In the genomic region with DNA sequence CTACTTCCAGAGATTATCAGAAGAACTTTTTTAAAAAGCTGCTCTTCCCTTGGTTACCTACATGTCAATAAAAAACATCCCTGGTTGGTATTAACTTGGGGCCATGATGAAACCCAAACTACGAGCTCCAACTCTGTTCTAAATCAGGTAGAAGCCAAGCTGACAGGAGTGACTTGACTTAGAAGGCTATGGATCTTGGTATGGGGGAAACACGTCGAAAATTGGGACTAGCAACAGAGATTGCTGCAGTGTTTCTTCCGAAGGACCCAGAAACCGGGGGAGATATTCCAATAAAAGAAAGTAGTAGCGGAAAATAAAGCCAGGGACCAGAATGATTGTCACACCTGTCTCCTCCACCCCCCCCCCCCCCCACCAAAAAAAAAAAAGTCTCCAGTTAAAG, we compare ENCODE assay signal across 8 mouse cellular contexts. TPM values are rescaled to one million over a fixed set of nuclear protein-coding genes. Genes with fewer than 3 reads are reported as not detected.
DNase-seq lines count a peak whose midpoint lies in the region; ATAC-seq lines count a peak whose summit lies in the region.

No protein-coding gene starts in this region.

- peak overlapping the region; percentile 23 for H3K4me3 ChIP-seq in neural tube, embryonic 11.5 days (ENCODE audit: low read depth, low read length)
- peak overlapping the region; percentile 39 for H3K4me3 ChIP-seq in forebrain, embryonic 14.5 days (ENCODE audit: low read depth, low read length)
- peak overlapping the region; percentile 43 for H3K4me3 ChIP-seq in limb, embryonic 15.5 days
- peak overlapping the region; percentile 42 for H3K4me3 ChIP-seq in stomach, embryonic 14.5 days (ENCODE audit: low read depth, low read length)

- no peak for ATAC-seq in neural tube, embryonic 11.5 days (ENCODE audit: insufficient read depth, low FRiP score, low TSS enrichment)
- ATAC-seq in forebrain, embryonic 14.5 days = no peak
- no peak for ATAC-seq in limb, embryonic 15.5 days (ENCODE audit: insufficient number of reproducible peaks, low FRiP score, low TSS enrichment, low read depth)
- no peak for ATAC-seq in stomach, embryonic 14.5 days (ENCODE audit: insufficient number of reproducible peaks, insufficient read depth, low FRiP score, low read depth)

- H3K36me3 ChIP-seq in neural tube, embryonic 11.5 days (ENCODE audit: control insufficient read depth, insufficient read depth, low read length) = no peaks in the 10 kb centered on the region
- peaks cover 8% of the 10 kb centered on the region for H3K36me3 ChIP-seq in forebrain, embryonic 14.5 days (ENCODE audit: control insufficient read depth, insufficient read depth, low read length)
- H3K36me3 ChIP-seq in limb, embryonic 15.5 days = peaks cover 7% of the 10 kb centered on the region; the same call in 1 of the 2 replicates
- peaks cover 7% of the 10 kb centered on the region; the same call in 1 of the 2 replicates for H3K36me3 ChIP-seq in stomach, embryonic 14.5 days (ENCODE audit: control insufficient read depth, insufficient read depth, low read length)

- H3K27ac ChIP-seq in neural tube, embryonic 11.5 days (ENCODE audit: low read depth, low read length) = no peak overlapping the region
- H3K27ac ChIP-seq in forebrain, embryonic 14.5 days (ENCODE audit: low read depth, low read length) = no peak overlapping the region
- no peak overlapping the region for H3K27ac ChIP-seq in limb, embryonic 15.5 days
- no peak overlapping the region for H3K27ac ChIP-seq in stomach, embryonic 14.5 days (ENCODE audit: low read length)

- intact Hi-C loops in left cerebral cortex, postnatal 4 days (cut with DNase I) = no loop called here

- H3K9ac ChIP-seq in neural tube, embryonic 11.5 days (ENCODE audit: low read length) = no peak overlapping the region
- no peak overlapping the region for H3K9ac ChIP-seq in forebrain, embryonic 14.5 days (ENCODE audit: low read length)
- H3K9ac ChIP-seq in limb, embryonic 15.5 days = no peak overlapping the region
- no peak overlapping the region for H3K9ac ChIP-seq in stomach, embryonic 14.5 days (replicated peaks; ENCODE audit: low read depth, low read length)

- H3K9me3 ChIP-seq in neural tube, embryonic 11.5 days (ENCODE audit: control insufficient read depth, low read length) = no peaks in the 10 kb centered on the region
- no peaks in the 10 kb centered on the region for H3K9me3 ChIP-seq in forebrain, embryonic 14.5 days (replicated peaks; ENCODE audit: control insufficient read depth, low read length)
- H3K9me3 ChIP-seq in limb, embryonic 15.5 days = no peaks in the 10 kb centered on the region
- no peaks in the 10 kb centered on the region for H3K9me3 ChIP-seq in stomach, embryonic 14.5 days (ENCODE audit: control insufficient read depth, low read depth, low read length)

- H3K4me2 ChIP-seq in neural tube, embryonic 11.5 days (ENCODE audit: low read depth) = no peak overlapping the region
- peak overlapping the region; percentile 67 for H3K4me2 ChIP-seq in forebrain, embryonic 14.5 days (ENCODE audit: low read length)
- H3K4me2 ChIP-seq in limb, embryonic 15.5 days = peak overlapping the region; percentile 91
- peak overlapping the region; percentile 80 for H3K4me2 ChIP-seq in stomach, embryonic 14.5 days (replicated peaks; ENCODE audit: low read depth, low read length)

- WGBS in neural tube, embryonic 11.5 days = 5% methylated on average over 6 of the region's 6 CpGs
- 2% methylated on average over 6 of the region's 6 CpGs for WGBS in forebrain, embryonic 14.5 days
- 5% methylated on average over 6 of the region's 6 CpGs for WGBS in limb, embryonic 15.5 days
- 9% methylated on average over 6 of the region's 6 CpGs for WGBS in stomach, embryonic 14.5 days

- H3K4me1 ChIP-seq in neural tube, embryonic 11.5 days (ENCODE audit: control insufficient read depth, insufficient read depth, low read length) = 0 out of 2 replicates have a peak, but pooled peaks cover 2% of the 10 kb centered on the region
- peaks cover 7% of the 10 kb centered on the region for H3K4me1 ChIP-seq in forebrain, embryonic 14.5 days (ENCODE audit: control insufficient read depth, insufficient read depth, low read length)
- H3K4me1 ChIP-seq in limb, embryonic 15.5 days = peaks cover 21% of the 10 kb centered on the region
- H3K4me1 ChIP-seq in stomach, embryonic 14.5 days (ENCODE audit: control insufficient read depth, insufficient read depth, low read length) = peaks cover 19% of the 10 kb centered on the region; the same call in 1 of the 2 replicates

- DNase-seq in neural tube, embryonic 11.5 days (ENCODE audit: low spot score) = no peak
- no peak for DNase-seq in neural tube, embryonic 10.5 days (ENCODE audit: extremely low spot score, low spot score)
- DNase-seq in forebrain, embryonic 14.5 days (ENCODE audit: low spot score) = no peak
- DNase-seq in left cerebral cortex, postnatal 4 days = no peak
- no peak for DNase-seq in right cerebral cortex, postnatal 4 days
- no peak for DNase-seq in Muller cell, postnatal 12 days (ENCODE audit: inconsistent ontology term)

- peaks cover 75% of the 10 kb centered on the region for H3K27me3 ChIP-seq in neural tube, embryonic 11.5 days (ENCODE audit: control insufficient read depth, insufficient read depth, low read length)
- H3K27me3 ChIP-seq in forebrain, embryonic 14.5 days (replicated peaks; ENCODE audit: control insufficient read depth, insufficient read depth, low read length) = peaks cover 64% of the 10 kb centered on the region
- peaks cover 67% of the 10 kb centered on the region for H3K27me3 ChIP-seq in limb, embryonic 15.5 days
- H3K27me3 ChIP-seq in stomach, embryonic 14.5 days (ENCODE audit: control insufficient read depth, insufficient read depth, low read length) = peaks cover 21% of the 10 kb centered on the region

RNA-seq across cellular contexts. Expression of gene Spag6, which starts 5.5 kb away (rescaled TPM):
- 0.21 and 0.37 TPM in 2 replicates for polyA plus RNA-seq in neural tube, embryonic 11.5 days (2014; fragmentation: Nextera tagmentation; extraction: Ambion mirVana)
- polyA plus RNA-seq in forebrain, embryonic 14.5 days (2014; fragmentation: Nextera tagmentation; extraction: Ambion mirVana) = 0.09 and 0.18 TPM in 2 replicates
- polyA plus RNA-seq in limb, embryonic 15.5 days (2015; fragmentation: Nextera tagmentation; extraction: Ambion mirVana) = 0.20 and 0.31 TPM in 2 replicates
- 0.29 and 0.53 TPM in 2 replicates for polyA plus RNA-seq in stomach, embryonic 14.5 days (2014; fragmentation: Nextera tagmentation; extraction: Ambion mirVana)
- under 1 TPM; 0.22 to 0.64 TPM for total RNA-seq in left cerebral cortex, postnatal 4 days (2021)

RNA-seq across cellular contexts. Expression of gene Bmi1, which starts 11.5 kb away (rescaled TPM):
- 37.5 and 43.8 TPM in 2 replicates for polyA plus RNA-seq in neural tube, embryonic 11.5 days (2014; fragmentation: Nextera tagmentation; extraction: Ambion mirVana)
- polyA plus RNA-seq in forebrain, embryonic 14.5 days (2014; fragmentation: Nextera tagmentation; extraction: Ambion mirVana) = 45.8 and 48.9 TPM in 2 replicates
- polyA plus RNA-seq in limb, embryonic 15.5 days (2015; fragmentation: Nextera tagmentation; extraction: Ambion mirVana) = 16.6 and 18.3 TPM in 2 replicates
- polyA plus RNA-seq in stomach, embryonic 14.5 days (2014; fragmentation: Nextera tagmentation; extraction: Ambion mirVana) = 32.4 and 34.0 TPM in 2 replicates
- 10 to 100 TPM; 71.1 to 72.8 TPM for total RNA-seq in left cerebral cortex, postnatal 4 days (2021)

RNA-seq across cellular contexts. Expression of gene Commd3, which starts 16.1 kb away (rescaled TPM):
- polyA plus RNA-seq in neural tube, embryonic 11.5 days (2014; fragmentation: Nextera tagmentation; extraction: Ambion mirVana) = 145 and 171 TPM in 2 replicates
- polyA plus RNA-seq in forebrain, embryonic 14.5 days (2014; fragmentation: Nextera tagmentation; extraction: Ambion mirVana) = 291 TPM in 2 replicates
- 221 and 227 TPM in 2 replicates for polyA plus RNA-seq in limb, embryonic 15.5 days (2015; fragmentation: Nextera tagmentation; extraction: Ambion mirVana)
- 215 and 223 TPM in 2 replicates for polyA plus RNA-seq in stomach, embryonic 14.5 days (2014; fragmentation: Nextera tagmentation; extraction: Ambion mirVana)
- total RNA-seq in left cerebral cortex, postnatal 4 days (2021) = 100 to 1,000 TPM; 135 to 156 TPM
